Mouse (Mus musculus): ENCODE results near the gene Lyrm1. TPM values are rescaled to one million over a fixed set of nuclear protein-coding genes. Genes with fewer than 3 reads are reported as not detected.

Gene Lyrm1
- 10 to 100 TPM in 1 of 2 experiments, 1 to 10 TPM in 1; 9.0 to 10.6 TPM for total RNA-seq (2021)

DNA sequence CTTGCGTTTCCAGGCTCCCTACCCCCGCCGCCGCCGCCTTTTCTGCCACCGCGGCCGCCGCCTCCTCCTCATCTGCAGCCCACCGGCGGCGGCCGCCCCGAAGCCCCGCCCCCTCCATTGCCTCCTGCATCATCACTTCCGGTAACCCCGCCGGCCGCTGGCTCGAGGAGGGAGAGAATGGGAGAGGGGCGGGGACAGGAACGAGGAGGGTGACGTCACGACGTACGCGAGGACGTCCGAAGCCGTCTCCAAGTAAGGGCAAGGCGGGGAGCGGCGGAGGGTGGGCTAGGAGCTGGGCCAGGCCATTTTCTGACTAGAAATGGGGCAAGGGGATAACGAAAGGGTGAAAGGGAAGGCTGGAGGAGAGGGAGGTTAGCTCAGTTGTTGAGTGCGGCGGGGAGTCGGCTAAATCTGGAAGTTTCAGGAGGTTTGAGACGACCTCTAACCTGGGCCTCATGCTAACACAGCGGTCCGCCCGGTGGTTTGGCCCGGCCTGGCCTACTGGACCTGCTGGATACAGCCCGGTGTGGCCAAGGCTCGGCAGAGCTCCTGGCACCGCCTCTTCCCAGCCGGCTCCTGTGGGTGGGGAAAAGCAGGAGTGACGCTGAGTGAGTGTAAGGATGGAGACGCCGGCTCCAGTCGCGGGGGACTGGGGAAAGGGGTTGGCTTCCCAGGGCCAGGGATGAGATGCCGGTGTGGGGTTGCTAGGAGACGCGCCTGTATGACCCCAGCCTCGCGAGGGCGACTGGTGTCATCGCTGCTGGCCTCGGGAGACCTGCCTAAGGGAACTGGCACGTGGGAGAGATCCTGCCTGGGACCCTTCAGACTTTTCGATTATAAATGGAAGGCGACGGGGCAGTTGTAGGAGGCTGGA is at the start of gene Lyrm1, which contains the start of gene Dcun1d3:
Lyrm1 (plus strand) TSS at position 223 of the 874 bp plus-strand sequence.
Dcun1d3 (minus strand) TSS at position 660 of the 874 bp plus-strand sequence.
- intact Hi-C loops (cut with DNase I): loop anchor here (5.0 kb wide), 1 partner anchor 34 kb away; no protein-coding TSS in a partner anchor
- DNase-seq (ENCODE audit: extremely low spot score in 1 of 2, low spot score in 2 of 2): peak; percentile 99 to 100

DNA sequence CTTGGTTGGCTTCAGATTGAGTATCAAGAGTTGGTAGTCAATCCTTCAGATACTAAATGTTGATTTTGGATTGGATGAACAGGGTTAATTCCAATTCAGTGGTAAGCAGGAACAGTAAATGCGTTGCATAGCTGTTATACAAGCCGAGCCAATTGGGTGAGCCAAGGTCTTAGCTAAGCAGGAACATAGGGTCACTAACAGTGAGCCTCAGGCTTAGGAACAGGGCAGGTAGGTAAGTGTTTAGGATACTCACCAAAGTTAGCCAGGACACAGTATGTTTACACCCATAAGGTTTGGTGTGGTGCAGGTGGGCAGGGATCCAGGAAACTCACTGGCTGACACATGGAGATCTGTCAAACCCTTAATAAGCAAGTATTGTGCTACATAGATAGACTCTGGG is 48.3 kb upstream of the Lyrm1 start:
- DNase-seq (ENCODE audit: extremely low spot score in 1 of 2, low spot score in 2 of 2): no peak
- intact Hi-C loops (cut with DNase I): loop anchor here (5.0 kb wide), 2 partner anchors 250 to 355 kb away; partner anchors contain the start of genes Abca14, Crym and Dnah3

DNA sequence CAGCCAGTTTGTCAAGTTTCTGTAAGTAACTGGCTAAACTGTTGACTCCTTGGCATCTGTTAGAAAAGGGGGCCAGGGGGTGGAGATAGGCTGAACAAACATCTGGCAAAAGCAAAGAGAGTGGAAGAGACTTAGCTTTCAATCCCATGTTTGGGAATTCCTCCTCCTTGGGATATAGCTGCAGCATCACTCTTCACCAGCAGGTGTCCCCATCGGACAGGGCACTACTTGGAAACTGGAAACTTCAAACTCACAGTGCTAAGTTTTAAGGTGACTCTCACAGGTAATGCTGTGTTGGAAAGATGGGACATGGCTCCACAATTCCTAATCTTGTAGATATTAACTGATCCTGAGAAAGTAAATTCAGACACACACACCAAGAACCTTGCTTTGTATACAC is 46.6 kb upstream of the Lyrm1 start:
- intact Hi-C loops (cut with DNase I): loop anchor here (5.0 kb wide), 2 partner anchors 248 to 353 kb away; partner anchors contain the start of genes Abca14, Crym and Dnah3
- peak; percentile 52 to 60 for DNase-seq (ENCODE audit: extremely low spot score in 1 of 2, low spot score in 2 of 2)

DNA sequence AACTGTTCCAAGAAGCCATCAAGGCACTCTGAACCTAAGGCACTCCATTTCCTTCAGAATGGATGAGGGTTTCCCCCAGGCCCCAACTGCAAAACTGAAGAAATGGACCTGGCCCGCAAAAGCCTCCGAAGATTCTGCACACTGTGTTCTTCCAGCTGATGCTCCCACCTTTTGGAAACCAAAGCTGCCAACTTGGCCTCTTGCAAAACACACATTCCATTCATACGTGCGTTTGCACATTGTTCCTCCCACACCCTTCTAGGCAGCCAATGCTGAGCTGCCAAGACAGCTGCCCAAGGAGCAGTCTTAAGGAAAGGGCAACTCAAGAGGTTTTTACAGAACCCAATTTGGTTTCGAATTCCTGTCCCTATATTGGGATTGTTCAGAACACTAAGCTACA is 44.9 kb upstream of the Lyrm1 start:
- peak in 1 of 2 experiments; percentile 19 for DNase-seq (ENCODE audit: extremely low spot score in 1 of 2, low spot score in 2 of 2)
- intact Hi-C loops (cut with DNase I): no loop called here

GRCm38 (mm10) chr7:119852494-119852893 is 43.2 kb upstream of the Lyrm1 start:
- no peak for DNase-seq (ENCODE audit: extremely low spot score in 1 of 2, low spot score in 2 of 2)
- intact Hi-C loops (cut with DNase I): no loop called here

GRCm38 (mm10) chr7:119853186-119853585 is 42.5 kb upstream of the Lyrm1 start:
- intact Hi-C loops (cut with DNase I): no loop called here
- DNase-seq (ENCODE audit: extremely low spot score in 1 of 2, low spot score in 2 of 2): no peak

GRCm38 (mm10) chr7:119854362-119854761 is 41.3 kb upstream of the Lyrm1 start:
- intact Hi-C loops (cut with DNase I): no loop called here
- no peak for DNase-seq (ENCODE audit: extremely low spot score in 1 of 2, low spot score in 2 of 2)

DNA sequence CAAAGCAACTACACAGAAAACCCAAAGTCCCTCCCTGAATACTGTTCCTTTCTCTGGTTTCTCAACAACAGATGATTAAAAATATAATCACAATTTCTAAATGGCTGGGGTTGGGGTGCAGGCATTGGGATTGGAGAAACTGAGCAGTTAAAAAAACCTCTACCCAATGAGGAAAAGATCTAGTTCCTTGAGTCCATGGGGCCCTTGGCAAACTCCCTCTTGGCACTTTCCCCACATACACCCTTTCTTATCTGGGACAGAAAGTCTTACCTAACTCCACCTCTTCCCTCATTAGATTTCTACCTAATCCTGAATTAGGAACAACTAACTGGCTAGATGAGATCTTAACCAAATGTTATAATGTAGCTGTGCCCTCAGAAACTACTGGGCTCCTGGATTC is 40.6 kb upstream of the Lyrm1 start:
- intact Hi-C loops (cut with DNase I): loop anchor here (5.0 kb wide), 1 partner anchor 202 kb away; no protein-coding TSS in a partner anchor

DNA sequence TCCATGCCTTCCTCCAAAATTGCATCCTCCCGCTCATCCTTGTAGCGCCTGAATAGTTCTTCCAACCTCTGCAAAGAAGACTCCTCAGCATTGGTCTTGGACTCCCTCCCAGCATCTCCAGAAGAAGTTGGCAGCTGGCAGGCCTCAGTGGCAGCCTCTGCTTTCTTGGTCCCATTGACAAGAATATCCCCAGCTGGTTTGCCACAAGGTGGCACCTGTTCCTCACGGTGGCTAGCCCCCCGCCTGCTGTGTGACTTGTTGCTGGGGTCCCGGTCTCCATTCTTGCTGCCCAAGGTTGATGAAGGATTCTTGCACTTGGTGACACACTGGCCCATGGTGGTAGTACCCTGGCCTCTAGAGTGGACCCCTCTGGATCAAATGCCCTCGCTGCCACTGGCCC is 36.2 kb upstream of the Lyrm1 start:
- DNase-seq (ENCODE audit: extremely low spot score in 1 of 2, low spot score in 2 of 2): peak in 1 of 2 experiments; percentile 23
- intact Hi-C loops (cut with DNase I): loop anchor here (5.0 kb wide), 1 partner anchor 198 kb away; no protein-coding TSS in a partner anchor

More for the DNA sequence above, 40.6 kb upstream of the Lyrm1 start:
- no peak for DNase-seq (ENCODE audit: extremely low spot score in 1 of 2, low spot score in 2 of 2)

DNA sequence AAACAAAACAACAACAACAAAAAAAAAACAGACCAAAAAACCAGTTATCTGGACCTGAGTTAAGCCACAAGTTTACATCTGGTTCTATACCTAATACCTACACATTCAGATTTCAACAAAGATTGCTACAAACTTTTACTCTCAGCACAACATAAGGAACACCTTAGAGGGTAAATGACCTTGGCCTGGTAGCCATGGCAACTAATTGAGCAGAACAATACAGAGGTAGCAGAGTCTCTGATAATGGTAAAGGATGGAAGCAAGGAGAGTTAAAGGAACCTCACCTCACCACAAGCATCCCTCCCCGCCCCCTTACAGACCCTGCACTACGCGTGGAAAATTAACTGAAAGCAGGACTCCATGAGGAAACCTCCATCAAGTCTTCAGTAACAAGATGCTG is 35.5 kb upstream of the Lyrm1 start:
- DNase-seq (ENCODE audit: extremely low spot score in 1 of 2, low spot score in 2 of 2): no peak
- intact Hi-C loops (cut with DNase I): loop anchor here (5.0 kb wide), 1 partner anchor 37 kb away; the partner anchor contains the start of genes Dcun1d3 and Lyrm1

DNA sequence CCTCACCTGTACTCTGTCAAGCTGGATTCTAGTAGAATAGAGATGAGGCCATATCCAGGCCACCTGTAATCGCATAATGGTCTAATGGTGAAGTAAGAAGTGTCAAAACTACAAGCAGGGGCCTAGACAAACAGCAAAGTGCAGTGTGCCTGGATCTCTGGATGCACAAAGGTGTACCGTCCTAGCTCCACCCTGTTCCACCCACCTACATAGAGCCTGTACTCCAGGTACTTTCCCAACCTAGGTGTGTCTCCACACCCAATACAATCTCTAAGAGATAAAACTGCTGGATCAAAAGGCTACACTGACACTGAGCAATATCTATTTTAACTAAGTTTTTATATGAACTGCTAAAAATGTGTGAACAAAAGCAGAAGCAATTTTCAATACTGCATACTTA is 35.1 kb upstream of the Lyrm1 start:
- intact Hi-C loops (cut with DNase I): loop anchor here (5.0 kb wide), 1 partner anchor 37 kb away; the partner anchor contains the start of genes Dcun1d3 and Lyrm1
- no peak for DNase-seq (ENCODE audit: extremely low spot score in 1 of 2, low spot score in 2 of 2)

DNA sequence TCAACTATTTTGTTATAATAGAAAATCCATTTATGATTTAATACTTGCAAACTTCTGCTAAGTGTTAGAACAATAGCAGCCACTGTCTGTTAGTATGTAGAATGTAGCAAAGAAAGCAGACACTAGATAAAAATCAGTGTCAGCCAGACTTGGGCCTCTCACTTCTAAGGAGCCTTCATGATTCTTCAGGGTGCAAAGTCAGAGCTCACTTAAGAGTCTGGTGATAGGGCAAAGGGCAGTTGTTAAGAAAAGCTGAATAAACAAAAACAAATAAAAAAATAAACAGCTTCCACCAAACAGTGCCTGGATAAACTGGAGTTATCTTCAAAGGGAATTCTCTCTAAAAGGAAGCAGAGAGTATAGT is 34.7 kb upstream of the Lyrm1 start:
- no peak for DNase-seq (ENCODE audit: extremely low spot score in 1 of 2, low spot score in 2 of 2)
- intact Hi-C loops (cut with DNase I): loop anchor here (5.0 kb wide), 1 partner anchor 36 kb away; the partner anchor contains the start of genes Dcun1d3 and Lyrm1

- intact Hi-C loops (cut with DNase I): loop anchor here (5.0 kb wide), 1 partner anchor 36 kb away; the partner anchor contains the start of genes Dcun1d3 and Lyrm1
- peak in 1 of 2 experiments; percentile 85 for DNase-seq (ENCODE audit: extremely low spot score in 1 of 2, low spot score in 2 of 2)
These were observed 34.1 kb upstream of the Lyrm1 start for GRCm38 (mm10) chr7:119861335-119862091.

DNA sequence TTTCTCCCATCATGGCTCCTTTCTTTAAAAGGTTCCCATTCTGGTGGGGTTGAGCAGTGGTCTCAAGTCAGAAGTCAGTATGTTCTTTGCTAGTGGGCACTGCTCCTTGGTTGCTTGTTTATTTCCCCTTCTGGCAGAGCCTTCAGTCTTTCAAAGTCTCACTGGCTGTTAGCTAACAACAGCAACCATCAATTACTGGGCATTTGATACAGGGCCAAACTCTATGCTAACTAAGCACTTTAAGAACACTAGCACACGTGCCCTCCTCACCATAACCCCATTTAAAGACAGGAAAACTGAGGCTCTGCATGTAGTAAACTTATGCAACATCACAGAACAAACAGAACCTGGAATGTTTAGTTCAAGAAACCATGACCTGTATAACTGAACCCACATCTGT is 33.5 kb upstream of the Lyrm1 start:
- intact Hi-C loops (cut with DNase I): loop anchor here (5.0 kb wide), 1 partner anchor 35 kb away; the partner anchor contains the start of genes Dcun1d3 and Lyrm1
- DNase-seq (ENCODE audit: extremely low spot score in 1 of 2, low spot score in 2 of 2): no peak

DNA sequence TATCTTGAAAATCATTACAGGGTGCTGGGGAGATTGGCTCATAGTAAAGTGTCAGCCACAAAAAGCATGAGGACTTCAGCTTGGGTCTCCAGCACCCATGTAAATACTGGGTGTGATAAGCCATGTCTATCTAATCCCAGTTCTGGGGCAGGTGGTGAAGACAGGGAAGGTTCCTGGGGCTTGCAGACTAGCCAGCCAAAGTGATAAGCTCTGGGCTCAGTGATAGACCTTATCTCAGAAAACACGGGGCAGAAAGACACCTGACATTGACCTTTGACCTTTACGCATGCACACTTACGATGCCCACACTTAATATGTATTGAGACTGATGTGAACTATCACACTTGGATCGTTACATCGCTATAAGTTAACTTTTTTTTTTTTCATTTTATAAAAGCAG is 31.2 kb upstream of the Lyrm1 start:
- no peak for DNase-seq (ENCODE audit: extremely low spot score in 1 of 2, low spot score in 2 of 2)
- intact Hi-C loops (cut with DNase I): loop anchor here (5.0 kb wide), 1 partner anchor 33 kb away; the partner anchor contains the start of genes Dcun1d3 and Lyrm1

- intact Hi-C loops (cut with DNase I): no loop called here
- no peak for DNase-seq (ENCODE audit: extremely low spot score in 1 of 2, low spot score in 2 of 2)
These were observed 29.5 kb upstream of the Lyrm1 start for GRCm38 (mm10) chr7:119866136-119866535.

DNA sequence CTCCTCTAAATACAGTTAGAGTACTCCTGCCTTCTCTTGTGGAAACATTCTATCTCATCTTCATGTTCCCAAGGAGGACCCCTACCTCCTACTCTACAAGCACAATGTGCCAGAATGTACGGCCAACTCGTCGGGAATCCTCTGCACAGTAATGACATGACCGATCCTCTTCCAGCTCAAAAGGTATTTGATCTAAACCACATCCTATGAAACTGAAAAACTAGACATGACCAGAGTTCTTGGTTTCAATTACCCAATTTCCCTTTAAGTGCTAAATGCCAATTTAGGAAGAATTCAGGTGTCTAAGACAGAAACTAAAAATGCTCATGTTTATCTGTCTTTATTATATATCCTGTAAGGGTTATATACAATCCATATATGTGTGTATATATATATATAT is 23.5 kb upstream of the Lyrm1 start:
- intact Hi-C loops (cut with DNase I): no loop called here
- DNase-seq (ENCODE audit: extremely low spot score in 1 of 2, low spot score in 2 of 2): no peak

DNA sequence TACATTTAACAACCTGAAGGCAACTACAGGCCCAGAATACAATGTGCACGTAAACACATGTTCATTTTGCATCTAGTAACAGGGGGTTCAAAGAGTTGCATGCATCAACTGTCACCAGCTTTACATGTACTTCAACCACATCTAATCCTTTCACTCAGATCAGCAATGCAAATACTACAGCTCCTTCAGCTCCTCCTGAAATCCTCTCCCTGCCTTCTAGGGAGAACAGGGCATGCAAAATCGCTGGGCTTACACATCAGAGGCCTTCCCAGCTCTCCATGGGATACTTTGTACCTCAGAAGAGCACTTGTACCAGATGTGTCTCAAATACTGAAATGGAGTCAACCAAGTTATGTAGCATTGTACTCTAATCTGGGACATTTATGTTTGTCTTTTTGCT is 22.6 kb upstream of the Lyrm1 start:
- DNase-seq (ENCODE audit: extremely low spot score in 1 of 2, low spot score in 2 of 2): no peak
- intact Hi-C loops (cut with DNase I): no loop called here

Data from left cerebral cortex, postnatal 10 days (tissue).